Mouse (Mus musculus) midbrain, embryonic 15.5 days (tissue): Measurements from ENCODE around the gene Atxn7l1. TPM values are rescaled to one million over a fixed set of nuclear protein-coding genes. Genes with fewer than 3 reads are reported as not detected.
A peak's percentile ranks its signal among the peaks of the same experiment; 100 is the strongest.

Experiments used
- ATAC-seq: fragments of 200-750 bp; cut with Nextera tagmentation; replicated peaks from 2 replicates; pipeline ENCODE4 v1.8.0; 2017; ENCODE audit warnings: moderate TSS enrichment
- H3K27ac ChIP-seq: fragments of 300-500 bp; sonication (generic); 2 replicates; pipeline ENCODE4 v1.5.1; 2015; ENCODE audit warnings: mild to moderate bottlenecking, inconsistent platforms
- H3K27me3 ChIP-seq: fragments of 300-500 bp; sonication (generic); replicated peaks from 2 replicates; pipeline ENCODE4 v1.6.1; 2015; ENCODE audit warnings: inconsistent platforms
- H3K36me3 ChIP-seq: fragments of 300-500 bp; sonication (generic); replicated peaks from 2 replicates; pipeline ENCODE4 v1.6.1; 2015; ENCODE audit warnings: inconsistent platforms
- H3K4me1 ChIP-seq: fragments of 300-500 bp; sonication (generic); 2 replicates; pipeline ENCODE4 v1.6.1; 2015; ENCODE audit warnings: inconsistent platforms
- H3K4me2 ChIP-seq: fragments of 300-500 bp; sonication (generic); 2 replicates; pipeline ENCODE4 v1.6.1; 2015; ENCODE audit warnings: inconsistent platforms, mild to moderate bottlenecking, moderate library complexity
- H3K4me3 ChIP-seq: fragments of 300-500 bp; sonication (generic); 2 replicates; pipeline ENCODE4 v1.5.1; 2015; ENCODE audit warnings: mild to moderate bottlenecking, inconsistent platforms
- H3K9ac ChIP-seq: fragments of 300-500 bp; sonication (generic); 2 replicates; pipeline ENCODE4 v1.6.1; 2015; ENCODE audit warnings: mild to moderate bottlenecking, inconsistent platforms
- H3K9me3 ChIP-seq: fragments of 300-500 bp; sonication (generic); 2 replicates; pipeline ENCODE4 v1.6.1; 2016; ENCODE audit warnings: inconsistent platforms
- WGBS: fragments of 180-500 bp; shearing (Covaris S2); methylation state at CpG from one replicate; pipeline ENCODE4 v1.1.7; 2015; ENCODE audit warnings: mixed read lengths; 5-methylcytosine and 5-hydroxymethylcytosine counted together
- polyA plus RNA-seq: library from polyadenylated mRNA; unstranded; fragments of >200 nt; fragmentation: Nextera tagmentation; extraction: Ambion mirVana; gene quantifications from 2 replicates; pipeline ENCODE4 v1.2.1, GENCODE M21; 2015

Gene Atxn7l1
- polyA plus RNA-seq, 1 experiment from 2014 or later = 24.4 TPM

GRCm38 (mm10) chr12:33219436-33219835, 71.9 kb downstream of the Atxn7l1 start:
- Histone ChIP-seq H3K9me3 (no peaks in the 10 kb centered on the region), H3K36me3 (no peaks in the 10 kb centered on the region), H3K27ac (peak overlapping the region; percentile 9; the same call in 1 of the 2 replicates), H3K9ac (no peak overlapping the region), H3K4me2 (no peak overlapping the region), H3K4me1 (peaks cover 37% of the 10 kb centered on the region), H3K27me3 (no peaks in the 10 kb centered on the region), H3K4me3 (no peak overlapping the region)
- ATAC-seq = no peak
- 86% methylated on average over 7 of the region's 7 CpGs for WGBS

- Histone ChIP-seq H3K4me1 (peaks cover 43% of the 10 kb centered on the region), H3K27ac (peak overlapping the region; percentile 51; the same call in 1 of the 2 replicates), H3K27me3 (no peaks in the 10 kb centered on the region), H3K9ac (no peak overlapping the region), H3K4me2 (no peak overlapping the region), H3K4me3 (no peak overlapping the region), H3K9me3 (no peaks in the 10 kb centered on the region), H3K36me3 (no peaks in the 10 kb centered on the region)
- ATAC-seq = peak; percentile 5; the same call in 1 of the 2 replicates
- 48% methylated on average over 5 of the region's 5 CpGs for WGBS
Measured at GRCm38 (mm10) chr12:33220081-33220480, 72.6 kb downstream of the Atxn7l1 start.

GRCm38 (mm10) chr12:33220509-33221051, 73.1 kb downstream of the Atxn7l1 start:
- Histone ChIP-seq H3K4me1 (peaks cover 48% of the 10 kb centered on the region), H3K9me3 (no peaks in the 10 kb centered on the region), H3K27ac (peak overlapping the region; percentile 51), H3K4me3 (no peak overlapping the region), H3K4me2 (no peak overlapping the region), H3K36me3 (no peaks in the 10 kb centered on the region), H3K27me3 (no peaks in the 10 kb centered on the region), H3K9ac (no peak overlapping the region)
- peak; percentile 48 for ATAC-seq
- WGBS = 41% methylated on average over 11 of the region's 11 CpGs

DNA sequence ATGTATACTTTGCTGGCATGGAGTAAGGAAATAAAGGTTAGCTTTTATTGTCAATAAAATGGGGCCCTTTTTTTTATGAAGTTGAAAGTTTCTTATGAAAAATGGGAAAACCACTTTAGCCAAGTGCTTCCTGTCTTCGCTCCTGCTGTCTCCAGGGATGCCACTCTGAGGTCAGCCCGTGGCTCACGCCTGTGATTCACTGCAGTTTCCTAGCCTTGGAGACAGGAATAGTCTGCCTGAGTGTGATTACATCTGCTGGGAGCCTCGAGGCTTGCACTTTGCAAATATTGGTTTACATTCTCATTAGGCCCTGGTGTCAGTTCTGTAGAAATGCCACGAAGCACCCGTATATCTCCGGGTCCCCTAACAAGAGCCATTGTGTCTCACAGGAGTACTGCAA, 74.7 kb downstream of the Atxn7l1 start:
- peaks cover 50% of the 10 kb centered on the region for H3K4me1 ChIP-seq
- H3K36me3 ChIP-seq = no peaks in the 10 kb centered on the region
- no peak overlapping the region for H3K4me2 ChIP-seq
- WGBS = 60% methylated on average over 7 of the region's 7 CpGs
- H3K27me3 ChIP-seq = no peaks in the 10 kb centered on the region
- no peak overlapping the region for H3K27ac ChIP-seq
- no peak for ATAC-seq
- H3K4me3 ChIP-seq = no peak overlapping the region
- no peaks in the 10 kb centered on the region for H3K9me3 ChIP-seq
- H3K9ac ChIP-seq = no peak overlapping the region

DNA sequence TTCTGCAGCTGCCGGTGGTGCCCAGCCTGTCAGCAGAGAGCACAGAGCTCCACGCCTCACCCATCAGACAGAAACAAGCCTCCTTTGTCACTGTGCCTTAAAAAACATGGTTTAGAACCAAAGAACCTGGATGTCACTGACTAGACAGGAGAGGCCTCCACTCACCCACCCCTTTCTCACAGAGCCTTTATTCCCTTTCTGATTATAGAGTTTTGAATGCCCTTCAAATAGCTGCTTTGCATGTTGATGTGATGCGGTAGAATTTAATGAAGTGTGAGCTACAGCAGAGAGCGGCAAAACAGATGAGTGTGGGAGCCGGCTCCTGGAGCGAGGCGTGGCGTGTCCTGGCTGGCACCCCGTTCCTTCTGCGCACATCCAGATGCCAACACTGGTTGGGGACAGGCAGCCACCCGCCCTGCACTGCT, 77.6 kb downstream of the Atxn7l1 start:
- H3K27ac ChIP-seq = peak overlapping the region; percentile 69
- H3K4me1 ChIP-seq = peaks cover 40% of the 10 kb centered on the region
- peak; percentile 78 for ATAC-seq
- H3K9me3 ChIP-seq = no peaks in the 10 kb centered on the region
- WGBS = 11% methylated on average over 11 of the region's 11 CpGs
- H3K9ac ChIP-seq = no peak overlapping the region
- H3K27me3 ChIP-seq = no peaks in the 10 kb centered on the region
- peak overlapping the region; percentile 19; the same call in 1 of the 2 replicates for H3K4me2 ChIP-seq
- no peak overlapping the region for H3K4me3 ChIP-seq
- no peaks in the 10 kb centered on the region for H3K36me3 ChIP-seq

GRCm38 (mm10) chr12:33225978-33226377, 78.5 kb downstream of the Atxn7l1 start:
- Histone ChIP-seq H3K9ac (no peak overlapping the region), H3K36me3 (no peaks in the 10 kb centered on the region), H3K9me3 (no peaks in the 10 kb centered on the region), H3K4me2 (no peak overlapping the region), H3K27ac (no peak overlapping the region), H3K4me1 (peaks cover 32% of the 10 kb centered on the region), H3K27me3 (no peaks in the 10 kb centered on the region), H3K4me3 (no peak overlapping the region)
- 87% methylated on average over 1 of the region's 1 CpGs for WGBS
- ATAC-seq = no peak

GRCm38 (mm10) chr12:33226596-33226995, 79.1 kb downstream of the Atxn7l1 start:
- H3K36me3 ChIP-seq = no peaks in the 10 kb centered on the region
- no peak overlapping the region for H3K4me3 ChIP-seq
- H3K27ac ChIP-seq = no peak overlapping the region
- H3K27me3 ChIP-seq = no peaks in the 10 kb centered on the region
- peaks cover 30% of the 10 kb centered on the region for H3K4me1 ChIP-seq
- 55% methylated on average over 9 of the region's 10 CpGs for WGBS
- no peak overlapping the region for H3K4me2 ChIP-seq
- no peak for ATAC-seq
- no peaks in the 10 kb centered on the region for H3K9me3 ChIP-seq
- no peak overlapping the region for H3K9ac ChIP-seq

DNA sequence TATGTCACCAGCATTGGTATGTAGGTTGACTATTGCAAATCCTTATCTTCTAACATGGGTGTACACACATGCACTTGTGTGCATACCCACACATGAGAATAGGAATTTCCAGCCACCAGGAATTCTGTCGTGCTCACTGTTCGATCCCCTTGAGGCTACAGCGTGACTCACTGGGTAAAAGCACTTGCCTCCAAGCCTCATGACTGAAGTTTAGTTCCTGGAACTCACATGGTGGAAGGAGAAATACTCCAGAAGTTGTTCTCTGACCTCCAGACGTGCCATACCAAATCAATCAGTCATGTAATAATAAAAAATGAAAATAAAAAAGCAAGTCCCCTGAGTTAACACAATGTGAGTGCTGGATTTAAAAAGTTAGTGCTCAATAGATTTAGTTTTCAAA, 87.8 kb downstream of the Atxn7l1 start:
- no peak for ATAC-seq
- Histone ChIP-seq H3K27ac (no peak overlapping the region), H3K36me3 (no peaks in the 10 kb centered on the region), H3K27me3 (no peaks in the 10 kb centered on the region), H3K4me2 (no peak overlapping the region), H3K9me3 (0 out of 2 replicates have a peak, but pooled peaks cover 1% of the 10 kb centered on the region), H3K4me3 (no peak overlapping the region), H3K4me1 (no peaks in the 10 kb centered on the region), H3K9ac (no peak overlapping the region)
- 86% methylated on average over 4 of the region's 4 CpGs for WGBS

DNA sequence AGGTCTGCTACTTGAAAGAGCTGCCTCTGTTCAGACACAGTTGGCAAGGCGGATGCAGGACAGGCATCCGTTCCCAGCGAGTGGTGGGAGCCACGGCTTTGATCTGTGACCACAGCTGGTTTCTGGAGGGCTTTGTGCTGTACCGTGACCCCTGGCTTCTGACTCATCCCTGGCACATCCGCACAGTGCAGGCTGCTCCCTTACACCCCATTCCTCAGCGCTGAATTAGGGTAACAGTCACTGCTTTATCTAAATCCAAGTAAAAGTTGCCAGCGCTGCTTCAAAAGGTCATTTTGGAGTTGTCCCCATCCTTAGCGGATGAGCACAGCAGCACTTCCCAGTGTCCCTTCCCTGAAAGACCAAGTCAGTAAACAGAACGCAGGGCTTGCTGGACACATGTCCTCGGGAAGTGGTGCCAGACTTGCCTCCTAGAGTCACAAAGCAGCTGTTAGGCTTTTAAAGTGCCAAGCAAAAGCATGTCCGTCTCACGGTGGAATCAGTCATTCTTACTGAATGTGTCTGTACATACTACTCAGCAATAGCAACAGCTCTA, 88.4 kb downstream of the Atxn7l1 start:
- H3K4me3 ChIP-seq = no peak overlapping the region
- 66% methylated on average over 13 of the region's 13 CpGs for WGBS
- no peak overlapping the region for H3K9ac ChIP-seq
- H3K9me3 ChIP-seq = 0 out of 2 replicates have a peak, but pooled peaks cover 4% of the 10 kb centered on the region
- ATAC-seq = peak; percentile 66; the same call in 1 of the 2 replicates
- no peak overlapping the region for H3K27ac ChIP-seq
- H3K4me1 ChIP-seq = no peaks in the 10 kb centered on the region
- H3K4me2 ChIP-seq = no peak overlapping the region
- no peaks in the 10 kb centered on the region for H3K27me3 ChIP-seq
- H3K36me3 ChIP-seq = no peaks in the 10 kb centered on the region

- no peak overlapping the region for H3K9ac ChIP-seq
- WGBS = 80% methylated on average over 11 of the region's 11 CpGs
- H3K4me1 ChIP-seq = no peaks in the 10 kb centered on the region
- H3K27ac ChIP-seq = no peak overlapping the region
- no peak overlapping the region for H3K4me2 ChIP-seq
- no peak for ATAC-seq
- H3K4me3 ChIP-seq = no peak overlapping the region
- no peaks in the 10 kb centered on the region for H3K27me3 ChIP-seq
- no peaks in the 10 kb centered on the region for H3K36me3 ChIP-seq
- H3K9me3 ChIP-seq = peaks cover 4% of the 10 kb centered on the region; the same call in 1 of the 2 replicates
Measured at GRCm38 (mm10) chr12:33236344-33237049, 89.0 kb downstream of the Atxn7l1 start.

DNA sequence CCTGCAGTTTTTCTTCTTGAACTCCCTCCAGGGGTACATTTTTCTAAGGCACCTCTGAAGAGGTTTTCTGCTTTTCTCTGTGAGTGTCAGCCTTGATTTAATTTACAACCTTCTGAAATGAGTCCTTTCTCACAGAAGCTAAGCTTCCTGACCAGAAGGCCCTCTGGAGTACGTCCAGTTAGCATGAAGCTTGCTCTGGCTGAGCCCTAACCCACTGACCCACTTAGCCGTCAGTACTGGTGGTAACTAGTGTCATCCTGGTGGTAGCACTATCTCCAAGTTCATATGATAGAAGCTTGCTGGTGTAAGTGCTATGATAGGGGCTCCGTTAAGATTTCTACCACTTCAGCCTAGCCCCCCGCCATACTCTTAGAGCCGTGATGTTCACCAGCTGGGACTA, 89.6 kb downstream of the Atxn7l1 start:
- no peak overlapping the region for H3K27ac ChIP-seq
- H3K4me3 ChIP-seq = no peak overlapping the region
- no peaks in the 10 kb centered on the region for H3K27me3 ChIP-seq
- H3K9me3 ChIP-seq = peaks cover 4% of the 10 kb centered on the region; the same call in 1 of the 2 replicates
- ATAC-seq = no peak
- H3K36me3 ChIP-seq = no peaks in the 10 kb centered on the region
- 92% methylated on average over 5 of the region's 5 CpGs for WGBS
- H3K4me1 ChIP-seq = 0 out of 2 replicates have a peak, but pooled peaks cover 3% of the 10 kb centered on the region
- H3K4me2 ChIP-seq = no peak overlapping the region
- no peak overlapping the region for H3K9ac ChIP-seq

GRCm38 (mm10) chr12:33242679-33243078, 95.2 kb downstream of the Atxn7l1 start:
- Histone ChIP-seq H3K27ac (no peak overlapping the region), H3K9me3 (peaks cover 4% of the 10 kb centered on the region; the same call in 1 of the 2 replicates), H3K4me1 (peaks cover 43% of the 10 kb centered on the region), H3K4me3 (no peak overlapping the region), H3K27me3 (no peaks in the 10 kb centered on the region), H3K9ac (no peak overlapping the region), H3K36me3 (no peaks in the 10 kb centered on the region), H3K4me2 (no peak overlapping the region)
- ATAC-seq = no peak
- 78% methylated on average over 8 of the region's 8 CpGs for WGBS
